ENCODE assay signal across 10 mouse cellular contexts in genomic region chr8:60971808-60972207, GRCm38 (mm10). TPM values are rescaled to one million over a fixed set of nuclear protein-coding genes. Genes with fewer than 3 reads are reported as not detected.
DNase-seq lines count a peak whose midpoint lies in the region; ATAC-seq lines count a peak whose summit lies in the region.
"Had no signal": no experiment of that assay in that cellular context is flagged by ENCODE, and none has a peak within 500 bp of the region (broad histone marks: within the 10 kb centered on the region; RNA-seq: fewer than 3 reads in every experiment).

No protein-coding gene starts in this region.

- peak; percentile 36 to 46 for DNase-seq in cerebellum, postnatal 36 days
- no peak for DNase-seq in cerebellum, adult 11-12 months
- DNase-seq in kidney, adult 18-20 months, result peak; percentile 42
- DNase-seq in urinary bladder, postnatal 14 days (ENCODE audit: low spot score), result peak; percentile 24
- DNase-seq in urinary bladder, postnatal 36 days (ENCODE audit: low spot score in 2 of 2), result no peak
- no peak for DNase-seq in thymus, adult 18-20 months

- no peak for ATAC-seq in kidney, embryonic 15.5 days (replicated peaks; ENCODE audit: low FRiP score)
- ATAC-seq in forebrain, embryonic 15.5 days (replicated peaks), result no peak

- H3K9me3 ChIP-seq in kidney, embryonic 15.5 days (replicated peaks), result no peaks in the 10 kb centered on the region
- no peaks in the 10 kb centered on the region for H3K9me3 ChIP-seq in forebrain, embryonic 15.5 days
- H3K9me3 ChIP-seq: midbrain, embryonic 10.5 days had no signal

- no peak overlapping the region for H3K27ac ChIP-seq in kidney, embryonic 15.5 days
- H3K27ac ChIP-seq in forebrain, embryonic 15.5 days (replicated peaks), result no peak overlapping the region
- H3K27ac ChIP-seq: midbrain, embryonic 10.5 days had no signal

- WGBS in kidney, embryonic 15.5 days, result 67% methylated on average over 4 of the region's 4 CpGs
- WGBS in forebrain, embryonic 15.5 days, result 51% methylated on average over 4 of the region's 4 CpGs

- H3K27me3 ChIP-seq in kidney, embryonic 15.5 days, result no peaks in the 10 kb centered on the region
- no peaks in the 10 kb centered on the region for H3K27me3 ChIP-seq in forebrain, embryonic 15.5 days
- H3K27me3 ChIP-seq: CH12.LX had no signal

- no peak overlapping the region for H3K4me2 ChIP-seq in kidney, embryonic 15.5 days
- H3K4me2 ChIP-seq in forebrain, embryonic 15.5 days (replicated peaks), result no peak overlapping the region

- H3K4me3 ChIP-seq in kidney, embryonic 15.5 days (replicated peaks), result no peak overlapping the region
- no peak overlapping the region for H3K4me3 ChIP-seq in forebrain, embryonic 15.5 days
- H3K4me3 ChIP-seq: midbrain, embryonic 10.5 days had no signal

- H3K4me1 ChIP-seq in kidney, embryonic 15.5 days, result peaks cover 4% of the 10 kb centered on the region; the same call in 1 of the 2 replicates
- peaks cover 5% of the 10 kb centered on the region; the same call in 1 of the 2 replicates for H3K4me1 ChIP-seq in forebrain, embryonic 15.5 days
- H3K4me1 ChIP-seq: midbrain, embryonic 10.5 days had no signal

- H3K9ac ChIP-seq in kidney, embryonic 15.5 days, result no peak overlapping the region
- H3K9ac ChIP-seq in forebrain, embryonic 15.5 days (replicated peaks), result no peak overlapping the region

- H3K36me3 ChIP-seq in kidney, embryonic 15.5 days, result no peaks in the 10 kb centered on the region
- H3K36me3 ChIP-seq in forebrain, embryonic 15.5 days, result no peaks in the 10 kb centered on the region
- H3K36me3 ChIP-seq: midbrain, embryonic 10.5 days had no signal

RNA-seq across cellular contexts. Expression of gene Clcn3, which starts 11.3 kb away (rescaled TPM):
- polyA plus RNA-seq in kidney, embryonic 15.5 days (2015; fragmentation: Nextera tagmentation; extraction: Ambion mirVana), result 26.5 and 27.1 TPM in 2 replicates
- 62.7 and 63.5 TPM in 2 replicates for polyA plus RNA-seq in forebrain, embryonic 15.5 days (2015; fragmentation: Nextera tagmentation; extraction: Ambion mirVana)

RNA-seq across cellular contexts. Expression of gene Nek1, which starts 21.2 kb away (rescaled TPM):
- 19.6 and 20.3 TPM in 2 replicates for polyA plus RNA-seq in kidney, embryonic 15.5 days (2015; fragmentation: Nextera tagmentation; extraction: Ambion mirVana)
- polyA plus RNA-seq in forebrain, embryonic 15.5 days (2015; fragmentation: Nextera tagmentation; extraction: Ambion mirVana), result 22.9 and 24.3 TPM in 2 replicates

Comparison
In these comparisons a context has a peak if more than half of its experiments do, and no peak if none do; other contexts are left out.
1. DNase-seq: peak in cerebellum, postnatal 36 days (2 of 2), kidney, adult 18-20 months (single experiment) and urinary bladder, postnatal 14 days (single experiment); none in cerebellum, adult 11-12 months (single experiment), urinary bladder, postnatal 36 days (0 of 2) and thymus, adult 18-20 months (0 of 2).